Mouse (Mus musculus): ENCODE measurements around the gene Arfrp1. TPM values are rescaled to one million over a fixed set of nuclear protein-coding genes. Genes with fewer than 3 reads are reported as not detected.
A peak's percentile ranks its signal among the peaks of the same experiment; 100 is the strongest.

Arfrp1 gene
- polyA plus RNA-seq, 1 experiment from 2014 or later = 30.1 TPM

- H3K4me1 ChIP-seq (replicated peaks; ENCODE audit: control insufficient read depth, insufficient read depth) = no peaks in the 10 kb centered on the region
- DNase-seq (ENCODE audit: low spot score) (no peak), ATAC-seq (ENCODE audit: low FRiP score, low TSS enrichment) (no peak)
- H3K36me3 ChIP-seq (ENCODE audit: control insufficient read depth, insufficient read depth, low read length) = peaks cover 6% of the 10 kb centered on the region
- H3K27ac ChIP-seq (replicated peaks) = no peak overlapping the region
- H3K4me2 ChIP-seq (replicated peaks; ENCODE audit: low read depth) = no peak overlapping the region
- no peak for TF ChIP-seq EP300 (optimal IDR thresholded peaks at IDR 0.05)
- no peaks in the 10 kb centered on the region for H3K27me3 ChIP-seq (ENCODE audit: control insufficient read depth, insufficient read depth, low read length)
- H3K9ac ChIP-seq (ENCODE audit: low read length) = no peak overlapping the region
- 82% methylated on average over 3 of the region's 4 CpGs for WGBS
- no peak overlapping the region for H3K4me3 ChIP-seq (ENCODE audit: low read depth, low read length)
- no peaks in the 10 kb centered on the region for H3K9me3 ChIP-seq (ENCODE audit: control insufficient read depth, low read length)
Observed at GRCm38 (mm10) chr2:181386663-181387210, 21.5 kb upstream of the Arfrp1 start.

GRCm38 (mm10) chr2:181385885-181386284 is 20.7 kb upstream of the Arfrp1 start:
- DNase-seq (ENCODE audit: low spot score) = no peak
- 55% methylated on average over 3 of the region's 3 CpGs for WGBS

GRCm38 (mm10) chr2:181384919-181385391 is 19.8 kb upstream of the Arfrp1 start:
- no peak overlapping the region for H3K4me2 ChIP-seq (replicated peaks; ENCODE audit: low read depth)
- no peaks in the 10 kb centered on the region for H3K9me3 ChIP-seq (ENCODE audit: control insufficient read depth, low read length)
- H3K9ac ChIP-seq (ENCODE audit: low read length) = no peak overlapping the region
- DNase-seq (ENCODE audit: low spot score) (peak; percentile 62), ATAC-seq (ENCODE audit: low FRiP score, low TSS enrichment) (peak; percentile 67)
- peaks cover 11% of the 10 kb centered on the region for H3K36me3 ChIP-seq (ENCODE audit: control insufficient read depth, insufficient read depth, low read length)
- no peaks in the 10 kb centered on the region for H3K27me3 ChIP-seq (ENCODE audit: control insufficient read depth, insufficient read depth, low read length)
- WGBS = 60% methylated on average over 4 of the region's 4 CpGs
- H3K4me1 ChIP-seq (replicated peaks; ENCODE audit: control insufficient read depth, insufficient read depth) = no peaks in the 10 kb centered on the region
- H3K4me3 ChIP-seq (ENCODE audit: low read depth, low read length) = no peak overlapping the region
- H3K27ac ChIP-seq (replicated peaks) = peak overlapping the region; percentile 58; the same call in 1 of the 2 replicates
- no peak for TF ChIP-seq CTCF (IDR thresholded peaks at IDR 0.05; ENCODE audit: low read depth)

More at GRCm38 (mm10) chr2:181385885-181386284, 20.7 kb upstream of the Arfrp1 start:
- no peak for ATAC-seq (ENCODE audit: low FRiP score, low TSS enrichment)
- Histone ChIP-seq H3K9me3 (ENCODE audit: control insufficient read depth, low read length) (no peaks in the 10 kb centered on the region), H3K4me1 (replicated peaks; ENCODE audit: control insufficient read depth, insufficient read depth) (no peaks in the 10 kb centered on the region), H3K4me2 (replicated peaks; ENCODE audit: low read depth) (no peak overlapping the region), H3K4me3 (ENCODE audit: low read depth, low read length) (no peak overlapping the region), H3K9ac (ENCODE audit: low read length) (no peak overlapping the region), H3K27me3 (ENCODE audit: control insufficient read depth, insufficient read depth, low read length) (no peaks in the 10 kb centered on the region), H3K36me3 (ENCODE audit: control insufficient read depth, insufficient read depth, low read length) (peaks cover 6% of the 10 kb centered on the region), H3K27ac (replicated peaks) (no peak overlapping the region)
- TF ChIP-seq EP300 (optimal IDR thresholded peaks at IDR 0.05) (no peak), CTCF (IDR thresholded peaks at IDR 0.05; ENCODE audit: low read depth) (no peak)

GRCm38 (mm10) chr2:181384463-181384862 is 19.3 kb upstream of the Arfrp1 start:
- Histone ChIP-seq H3K4me2 (replicated peaks; ENCODE audit: low read depth) (no peak overlapping the region), H3K4me3 (ENCODE audit: low read depth, low read length) (no peak overlapping the region), H3K9ac (ENCODE audit: low read length) (no peak overlapping the region), H3K27me3 (ENCODE audit: control insufficient read depth, insufficient read depth, low read length) (no peaks in the 10 kb centered on the region), H3K27ac (replicated peaks) (peak overlapping the region; percentile 58; the same call in 1 of the 2 replicates), H3K4me1 (replicated peaks; ENCODE audit: control insufficient read depth, insufficient read depth) (no peaks in the 10 kb centered on the region), H3K36me3 (ENCODE audit: control insufficient read depth, insufficient read depth, low read length) (peaks cover 15% of the 10 kb centered on the region), H3K9me3 (ENCODE audit: control insufficient read depth, low read length) (no peaks in the 10 kb centered on the region)
- peak; percentile 28; the same call in 1 of the 2 replicates for ATAC-seq (ENCODE audit: low FRiP score, low TSS enrichment)
- WGBS = 62% methylated on average over 7 of the region's 7 CpGs
- TF ChIP-seq CTCF (IDR thresholded peaks at IDR 0.05; ENCODE audit: low read depth) = no peak
- TF ChIP-seq EP300 (optimal IDR thresholded peaks at IDR 0.05) = no peak
- DNase-seq (ENCODE audit: low spot score) = no peak

- Histone ChIP-seq H3K9me3 (ENCODE audit: control insufficient read depth, low read length) (no peaks in the 10 kb centered on the region), H3K27me3 (ENCODE audit: control insufficient read depth, insufficient read depth, low read length) (no peaks in the 10 kb centered on the region), H3K27ac (replicated peaks) (no peak overlapping the region), H3K9ac (ENCODE audit: low read length) (no peak overlapping the region), H3K36me3 (ENCODE audit: control insufficient read depth, insufficient read depth, low read length) (peaks cover 24% of the 10 kb centered on the region), H3K4me1 (replicated peaks; ENCODE audit: control insufficient read depth, insufficient read depth) (no peaks in the 10 kb centered on the region), H3K4me3 (ENCODE audit: low read depth, low read length) (no peak overlapping the region), H3K4me2 (replicated peaks; ENCODE audit: low read depth) (no peak overlapping the region)
- WGBS = 91% methylated on average over 6 of the region's 6 CpGs
- TF ChIP-seq CTCF (IDR thresholded peaks at IDR 0.05; ENCODE audit: low read depth) (no peak), EP300 (optimal IDR thresholded peaks at IDR 0.05) (no peak)
- no peak for ATAC-seq (ENCODE audit: low FRiP score, low TSS enrichment)
- no peak for DNase-seq (ENCODE audit: low spot score)
Observed at GRCm38 (mm10) chr2:181381631-181382306, 16.6 kb upstream of the Arfrp1 start.

- TF ChIP-seq EP300 (optimal IDR thresholded peaks at IDR 0.05) (no peak), CTCF (IDR thresholded peaks at IDR 0.05; ENCODE audit: low read depth) (no peak)
- ATAC-seq (ENCODE audit: low FRiP score, low TSS enrichment) (no peak), DNase-seq (ENCODE audit: low spot score) (no peak)
- Histone ChIP-seq H3K4me1 (replicated peaks; ENCODE audit: control insufficient read depth, insufficient read depth) (no peaks in the 10 kb centered on the region), H3K36me3 (ENCODE audit: control insufficient read depth, insufficient read depth, low read length) (peaks cover 24% of the 10 kb centered on the region), H3K9me3 (ENCODE audit: control insufficient read depth, low read length) (no peaks in the 10 kb centered on the region), H3K4me3 (ENCODE audit: low read depth, low read length) (no peak overlapping the region), H3K27ac (replicated peaks) (no peak overlapping the region), H3K9ac (ENCODE audit: low read length) (no peak overlapping the region), H3K27me3 (ENCODE audit: control insufficient read depth, insufficient read depth, low read length) (no peaks in the 10 kb centered on the region), H3K4me2 (replicated peaks; ENCODE audit: low read depth) (no peak overlapping the region)
- 93% methylated on average over 5 of the region's 5 CpGs for WGBS
Observed at GRCm38 (mm10) chr2:181381107-181381506, 15.9 kb upstream of the Arfrp1 start.
